Mouse (Mus musculus): ENCODE data around the gene Dnajc21.

GRCm38 (mm10) chr15:10400415-10400814 lies 69.9 kb downstream of the Dnajc21 start:
- no peak for TF ChIP-seq POLR2A (IDR thresholded peaks at IDR 0.05; ENCODE audit: insufficient read depth, low read length)
- no peak for TF ChIP-seq CTCF (IDR thresholded peaks at IDR 0.05; ENCODE audit: low read depth, low read length)

Measured in ES-Bruce4 (cell line).